Mouse (Mus musculus) kidney, postnatal 0 days (tissue): ENCODE measurements around the gene Lrmda. TPM values are rescaled to one million over a fixed set of nuclear protein-coding genes. Genes with fewer than 3 reads are reported as not detected.
A peak's percentile ranks its signal among the peaks of the same experiment; 100 is the strongest.

ENCODE experiments used
- ATAC-seq: fragments of 200-750 bp; cut with Nextera tagmentation; replicated peaks from 2 replicates; pipeline ENCODE4 v1.8.0; 2017; ENCODE audit warnings: low read depth, moderate number of reproducible peaks, moderate TSS enrichment, moderate library complexity; ENCODE audit not compliant: low FRiP score
- DNase-seq: peaks from one replicate; pipeline ENCODE4 v3.0.0-alpha.2; 2016; ENCODE audit warnings: low spot score
- H3K27ac ChIP-seq: fragments of 300-500 bp; sonication (generic); 2 replicates; pipeline ENCODE4 v1.5.1; 2014; ENCODE audit warnings: mild to moderate bottlenecking
- H3K27me3 ChIP-seq: fragments of 300-500 bp; sonication (generic); 2 replicates; pipeline ENCODE4 v1.6.1; 2014; ENCODE audit warnings: low read length, mixed read lengths; ENCODE audit not compliant: insufficient read depth
- H3K36me3 ChIP-seq: fragments of 300-500 bp; sonication (generic); 2 replicates; pipeline ENCODE4 v1.6.1; 2014; ENCODE audit warnings: low read length, mixed read lengths; ENCODE audit not compliant: insufficient read depth
- H3K4me1 ChIP-seq: fragments of 300-500 bp; sonication (generic); replicated peaks from 2 replicates; pipeline ENCODE4 v1.6.1; 2014; ENCODE audit warnings: antibody characterized with exemption, low read length, mixed read lengths; ENCODE audit not compliant: insufficient read depth
- H3K4me2 ChIP-seq: fragments of 300-500 bp; sonication (generic); 2 replicates; pipeline ENCODE4 v1.6.1; 2014; ENCODE audit warnings: mild to moderate bottlenecking, low read length, moderate library complexity, mixed read lengths
- H3K4me3 ChIP-seq: fragments of 300-500 bp; sonication (generic); replicated peaks from 2 replicates; pipeline ENCODE4 v1.5.1; 2014; ENCODE audit warnings: low read depth, low read length
- H3K9ac ChIP-seq: fragments of 300-500 bp; sonication (generic); 2 replicates; pipeline ENCODE4 v1.6.1; 2014; ENCODE audit warnings: low read depth, low read length
- H3K9me3 ChIP-seq: fragments of 300-500 bp; sonication (generic); replicated peaks from 2 replicates; pipeline ENCODE4 v1.6.1; 2016; ENCODE audit warnings: low read length, inconsistent platforms, mixed read lengths
- CTCF ChIP-seq: IDR thresholded peaks from 2 replicates; pipeline ENCODE4 v1.5.1; 2016; ENCODE audit warnings: antibody characterized with exemption, low read depth, mild to moderate bottlenecking, moderate library complexity
- WGBS: fragments of 180-500 bp; shearing (Covaris S2); extraction: QIAGEN DNeasy Blood & Tissue Kit; methylation state at CpG from one replicate; pipeline ENCODE4 v1.1.7; 2014; 5-methylcytosine and 5-hydroxymethylcytosine counted together
- polyA plus RNA-seq: library from polyadenylated mRNA; unstranded; fragments of >200 nt; fragmentation: Nextera tagmentation; extraction: Ambion mirVana; gene quantifications from 2 replicates; pipeline ENCODE4 v1.2.1, GENCODE M21; 2015

The Lrmda gene
- polyA plus RNA-seq, 1 experiment from 2014 or later: 0.83 TPM

GRCm38 (mm10) chr14:22308059-22308458 lies 288.5 kb downstream of the Lrmda start:
- 75% methylated on average over 6 of the region's 6 CpGs for WGBS
- Histone ChIP-seq H3K9me3 (no peaks in the 10 kb centered on the region), H3K9ac (no peak overlapping the region), H3K27ac (no peak overlapping the region), H3K36me3 (no peaks in the 10 kb centered on the region), H3K4me3 (no peak overlapping the region), H3K4me1 (no peaks in the 10 kb centered on the region), H3K4me2 (no peak overlapping the region), H3K27me3 (no peaks in the 10 kb centered on the region; the same call in 1 of the 2 replicates)
- DNase-seq: no peak
- TF ChIP-seq CTCF: no peak
- ATAC-seq: no peak

GRCm38 (mm10) chr14:22323058-22323457 lies 303.5 kb downstream of the Lrmda start:
- H3K4me2 ChIP-seq: no peak overlapping the region
- ATAC-seq: no peak
- no peak for DNase-seq
- no peak for TF ChIP-seq CTCF
- no peaks in the 10 kb centered on the region for H3K36me3 ChIP-seq
- no peak overlapping the region for H3K9ac ChIP-seq
- H3K27me3 ChIP-seq: no peaks in the 10 kb centered on the region
- no peaks in the 10 kb centered on the region for H3K9me3 ChIP-seq
- H3K4me3 ChIP-seq: no peak overlapping the region
- no peaks in the 10 kb centered on the region for H3K4me1 ChIP-seq
- 53% methylated on average over 1 of the region's 1 CpGs for WGBS
- H3K27ac ChIP-seq: no peak overlapping the region

GRCm38 (mm10) chr14:22323530-22324292 lies 304.2 kb downstream of the Lrmda start:
- no peak overlapping the region for H3K4me2 ChIP-seq
- TF ChIP-seq CTCF: no peak
- H3K36me3 ChIP-seq: no peaks in the 10 kb centered on the region
- ATAC-seq: no peak
- H3K9ac ChIP-seq: no peak overlapping the region
- WGBS: 71% methylated on average over 7 of the region's 7 CpGs
- H3K4me3 ChIP-seq: no peak overlapping the region
- no peak overlapping the region for H3K27ac ChIP-seq
- H3K27me3 ChIP-seq: no peaks in the 10 kb centered on the region
- DNase-seq: peak; percentile 82
- no peaks in the 10 kb centered on the region for H3K4me1 ChIP-seq
- no peaks in the 10 kb centered on the region for H3K9me3 ChIP-seq

- ATAC-seq (no peak), DNase-seq (no peak)
- no peak overlapping the region for H3K9ac ChIP-seq
- no peaks in the 10 kb centered on the region for H3K4me1 ChIP-seq
- no peaks in the 10 kb centered on the region for H3K36me3 ChIP-seq
- no peak overlapping the region for H3K4me3 ChIP-seq
- H3K27me3 ChIP-seq: no peaks in the 10 kb centered on the region
- no peaks in the 10 kb centered on the region for H3K9me3 ChIP-seq
- TF ChIP-seq CTCF: no peak
- H3K27ac ChIP-seq: no peak overlapping the region
- no peak overlapping the region for H3K4me2 ChIP-seq
- 72% methylated on average over 11 of the region's 11 CpGs for WGBS
Observed at GRCm38 (mm10) chr14:22326218-22326964, 306.9 kb downstream of the Lrmda start.

- Histone ChIP-seq H3K36me3 (no peaks in the 10 kb centered on the region), H3K4me1 (no peaks in the 10 kb centered on the region), H3K27ac (peak overlapping the region; percentile 50; the same call in 1 of the 2 replicates), H3K9me3 (no peaks in the 10 kb centered on the region), H3K27me3 (no peaks in the 10 kb centered on the region), H3K4me3 (no peak overlapping the region), H3K4me2 (no peak overlapping the region), H3K9ac (no peak overlapping the region)
- DNase-seq (peak; percentile 82), ATAC-seq (no peak)
- TF ChIP-seq CTCF: no peak
- 76% methylated on average over 3 of the region's 3 CpGs for WGBS
Observed at GRCm38 (mm10) chr14:22329191-22329590, 309.7 kb downstream of the Lrmda start.

GRCm38 (mm10) chr14:22335101-22335820 lies 315.7 kb downstream of the Lrmda start:
- Histone ChIP-seq H3K4me3 (no peak overlapping the region), H3K4me2 (no peak overlapping the region), H3K36me3 (no peaks in the 10 kb centered on the region), H3K27ac (no peak overlapping the region), H3K9ac (no peak overlapping the region), H3K4me1 (no peaks in the 10 kb centered on the region), H3K9me3 (no peaks in the 10 kb centered on the region), H3K27me3 (no peaks in the 10 kb centered on the region)
- DNase-seq (no peak), ATAC-seq (no peak)
- TF ChIP-seq CTCF: no peak
- 59% methylated on average over 5 of the region's 5 CpGs for WGBS
